Mouse (Mus musculus): ENCODE measurements at regions not wholly inside any gene's neighbourhood (a gene's known extent, or its start where the extent isn't known, plus 50 kb on each side); places are given as distances from the start of the nearest gene placed in this dataset.

- ATAC-seq (ENCODE audit: low read depth): no peak
- no peaks in the 10 kb centered on the region for H3K36me3 ChIP-seq (ENCODE audit: control insufficient read depth, insufficient read depth)
- WGBS (ENCODE audit: insufficient replicate concordance): 47% methylated on average over 10 of the region's 10 CpGs
Observed at GRCm38 (mm10) chr14:58817961-58818504, 324.7 kb downstream of the 1700129C05Rik start.

GRCm38 (mm10) chr14:58816540-58816876 is 326.2 kb downstream of the 1700129C05Rik start:
- Histone ChIP-seq H3K4me3 (ENCODE audit: low read depth, low read length) (no peak overlapping the region), H3K27me3 (ENCODE audit: control insufficient read depth, insufficient read depth, low read depth, low read length) (no peaks in the 10 kb centered on the region), H3K9me3 (replicated peaks; ENCODE audit: control insufficient read depth, low read length) (no peaks in the 10 kb centered on the region), H3K4me1 (ENCODE audit: control insufficient read depth, low read depth, low read length) (no peaks in the 10 kb centered on the region), H3K4me2 (ENCODE audit: low read depth, low read length) (no peak overlapping the region), H3K9ac (ENCODE audit: low read depth, low read length) (no peak overlapping the region), H3K27ac (ENCODE audit: low read length) (no peak overlapping the region), H3K36me3 (ENCODE audit: control insufficient read depth, insufficient read depth) (no peaks in the 10 kb centered on the region)
- no peak for ATAC-seq (ENCODE audit: low read depth)
- WGBS (ENCODE audit: insufficient replicate concordance): 18% methylated on average over 1 of the region's 1 CpGs

More at GRCm38 (mm10) chr14:58817961-58818504, 324.7 kb downstream of the 1700129C05Rik start:
- no peak overlapping the region for H3K9ac ChIP-seq (ENCODE audit: low read depth, low read length)
- H3K4me2 ChIP-seq (ENCODE audit: low read depth, low read length): no peak overlapping the region
- H3K4me1 ChIP-seq (ENCODE audit: control insufficient read depth, low read depth, low read length): no peaks in the 10 kb centered on the region
- H3K27me3 ChIP-seq (ENCODE audit: control insufficient read depth, insufficient read depth, low read depth, low read length): no peaks in the 10 kb centered on the region
- no peaks in the 10 kb centered on the region for H3K9me3 ChIP-seq (replicated peaks; ENCODE audit: control insufficient read depth, low read length)
- no peak overlapping the region for H3K27ac ChIP-seq (ENCODE audit: low read length)
- H3K4me3 ChIP-seq (ENCODE audit: low read depth, low read length): no peak overlapping the region

- H3K4me1 ChIP-seq (ENCODE audit: control insufficient read depth, low read depth, low read length): no peaks in the 10 kb centered on the region
- WGBS (ENCODE audit: insufficient replicate concordance): 43% methylated on average over 11 of the region's 11 CpGs
- no peak overlapping the region for H3K9ac ChIP-seq (ENCODE audit: low read depth, low read length)
- H3K36me3 ChIP-seq (ENCODE audit: control insufficient read depth, insufficient read depth): no peaks in the 10 kb centered on the region
- H3K4me3 ChIP-seq (ENCODE audit: low read depth, low read length): no peak overlapping the region
- no peaks in the 10 kb centered on the region for H3K27me3 ChIP-seq (ENCODE audit: control insufficient read depth, insufficient read depth, low read depth, low read length)
- H3K27ac ChIP-seq (ENCODE audit: low read length): no peak overlapping the region
- H3K9me3 ChIP-seq (replicated peaks; ENCODE audit: control insufficient read depth, low read length): no peaks in the 10 kb centered on the region
- no peak for ATAC-seq (ENCODE audit: low read depth)
- no peak overlapping the region for H3K4me2 ChIP-seq (ENCODE audit: low read depth, low read length)
Observed at GRCm38 (mm10) chr14:58815616-58816539, 326.8 kb downstream of the 1700129C05Rik start.

- Histone ChIP-seq H3K27ac (ENCODE audit: low read length) (no peak overlapping the region), H3K9ac (ENCODE audit: low read depth, low read length) (no peak overlapping the region), H3K4me2 (ENCODE audit: low read depth, low read length) (no peak overlapping the region), H3K27me3 (ENCODE audit: control insufficient read depth, insufficient read depth, low read depth, low read length) (no peaks in the 10 kb centered on the region), H3K36me3 (ENCODE audit: control insufficient read depth, insufficient read depth) (no peaks in the 10 kb centered on the region), H3K9me3 (replicated peaks; ENCODE audit: control insufficient read depth, low read length) (no peaks in the 10 kb centered on the region), H3K4me3 (ENCODE audit: low read depth, low read length) (no peak overlapping the region), H3K4me1 (ENCODE audit: control insufficient read depth, low read depth, low read length) (no peaks in the 10 kb centered on the region)
- ATAC-seq (ENCODE audit: low read depth): no peak
- WGBS (ENCODE audit: insufficient replicate concordance): 33% methylated on average over 5 of the region's 5 CpGs
Observed at GRCm38 (mm10) chr14:58812585-58812984, 330.1 kb downstream of the 1700129C05Rik start.

GRCm38 (mm10) chr14:58801402-58801861 is 341.3 kb downstream of the 1700129C05Rik start:
- Histone ChIP-seq H3K36me3 (ENCODE audit: control insufficient read depth, insufficient read depth) (no peaks in the 10 kb centered on the region), H3K27me3 (ENCODE audit: control insufficient read depth, insufficient read depth, low read depth, low read length) (no peaks in the 10 kb centered on the region), H3K27ac (ENCODE audit: low read length) (no peak overlapping the region), H3K4me3 (ENCODE audit: low read depth, low read length) (no peak overlapping the region), H3K4me2 (ENCODE audit: low read depth, low read length) (no peak overlapping the region), H3K9ac (ENCODE audit: low read depth, low read length) (no peak overlapping the region), H3K4me1 (ENCODE audit: control insufficient read depth, low read depth, low read length) (no peaks in the 10 kb centered on the region), H3K9me3 (replicated peaks; ENCODE audit: control insufficient read depth, low read length) (no peaks in the 10 kb centered on the region)
- ATAC-seq (ENCODE audit: low read depth): no peak

GRCm38 (mm10) chr14:58788190-58788945 is 354.3 kb downstream of the 1700129C05Rik start:
- H3K9ac ChIP-seq (ENCODE audit: low read depth, low read length): no peak overlapping the region
- no peak overlapping the region for H3K4me3 ChIP-seq (ENCODE audit: low read depth, low read length)
- H3K27ac ChIP-seq (ENCODE audit: low read length): no peak overlapping the region
- no peak overlapping the region for H3K4me2 ChIP-seq (ENCODE audit: low read depth, low read length)
- no peak for ATAC-seq (ENCODE audit: low read depth)
- H3K9me3 ChIP-seq (replicated peaks; ENCODE audit: control insufficient read depth, low read length): no peaks in the 10 kb centered on the region
- no peaks in the 10 kb centered on the region for H3K4me1 ChIP-seq (ENCODE audit: control insufficient read depth, low read depth, low read length)
- no peaks in the 10 kb centered on the region for H3K27me3 ChIP-seq (ENCODE audit: control insufficient read depth, insufficient read depth, low read depth, low read length)
- no peaks in the 10 kb centered on the region for H3K36me3 ChIP-seq (ENCODE audit: control insufficient read depth, insufficient read depth)
- WGBS (ENCODE audit: insufficient replicate concordance): 52% methylated on average over 10 of the region's 10 CpGs

GRCm38 (mm10) chr14:58787618-58788017 is 355.1 kb downstream of the 1700129C05Rik start:
- no peaks in the 10 kb centered on the region for H3K27me3 ChIP-seq (ENCODE audit: control insufficient read depth, insufficient read depth, low read depth, low read length)
- H3K9me3 ChIP-seq (replicated peaks; ENCODE audit: control insufficient read depth, low read length): no peaks in the 10 kb centered on the region
- H3K27ac ChIP-seq (ENCODE audit: low read length): no peak overlapping the region
- no peak overlapping the region for H3K4me2 ChIP-seq (ENCODE audit: low read depth, low read length)
- H3K9ac ChIP-seq (ENCODE audit: low read depth, low read length): no peak overlapping the region
- 59% methylated on average over 2 of the region's 2 CpGs for WGBS (ENCODE audit: insufficient replicate concordance)
- H3K36me3 ChIP-seq (ENCODE audit: control insufficient read depth, insufficient read depth): no peaks in the 10 kb centered on the region
- no peaks in the 10 kb centered on the region for H3K4me1 ChIP-seq (ENCODE audit: control insufficient read depth, low read depth, low read length)
- no peak overlapping the region for H3K4me3 ChIP-seq (ENCODE audit: low read depth, low read length)
- no peak for ATAC-seq (ENCODE audit: low read depth)

GRCm38 (mm10) chr14:58786791-58787491 is 355.8 kb downstream of the 1700129C05Rik start:
- Histone ChIP-seq H3K4me2 (ENCODE audit: low read depth, low read length) (no peak overlapping the region), H3K27me3 (ENCODE audit: control insufficient read depth, insufficient read depth, low read depth, low read length) (no peaks in the 10 kb centered on the region), H3K4me3 (ENCODE audit: low read depth, low read length) (no peak overlapping the region), H3K9ac (ENCODE audit: low read depth, low read length) (no peak overlapping the region), H3K4me1 (ENCODE audit: control insufficient read depth, low read depth, low read length) (no peaks in the 10 kb centered on the region), H3K9me3 (replicated peaks; ENCODE audit: control insufficient read depth, low read length) (no peaks in the 10 kb centered on the region), H3K27ac (ENCODE audit: low read length) (no peak overlapping the region), H3K36me3 (ENCODE audit: control insufficient read depth, insufficient read depth) (no peaks in the 10 kb centered on the region)
- ATAC-seq (ENCODE audit: low read depth): no peak
- 62% methylated on average over 4 of the region's 4 CpGs for WGBS (ENCODE audit: insufficient replicate concordance)
